Comparison of ENCODE assay signal across 26 mouse cellular contexts in the genomic region with DNA sequence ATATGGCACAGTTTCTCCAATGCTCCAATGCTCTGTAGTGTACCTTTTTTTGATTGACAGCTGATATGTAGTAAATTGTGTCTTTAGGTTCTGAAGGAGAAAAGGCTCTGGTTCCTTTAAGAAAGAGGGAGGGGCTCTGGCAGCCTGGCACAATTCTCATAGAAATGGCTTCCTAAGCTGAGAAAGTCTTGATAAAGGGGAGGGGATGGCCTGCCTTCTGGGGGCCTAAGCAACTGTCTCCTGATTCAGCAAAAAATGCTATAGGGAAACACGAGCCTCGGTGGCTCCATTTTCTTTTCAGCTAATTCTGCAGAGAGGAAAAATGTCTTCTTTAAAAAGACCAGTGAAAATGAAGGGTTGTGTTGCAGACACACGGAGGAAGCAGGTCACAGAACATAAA.
"Had no signal": no experiment of that assay in that cellular context is flagged by ENCODE, and none has a peak within 500 bp of the region (broad histone marks: within the 10 kb centered on the region; RNA-seq: fewer than 3 reads in every experiment).

No protein-coding gene starts in this region.

- H3K4me2 ChIP-seq: heart, embryonic 12.5 days; hindbrain, embryonic 12.5 days; hindbrain, embryonic 14.5 days; intestine, embryonic 15.5 days; kidney, embryonic 15.5 days; limb, embryonic 13.5 days; limb, embryonic 15.5 days had no signal

- H3K9ac ChIP-seq: heart, embryonic 12.5 days; hindbrain, embryonic 12.5 days; hindbrain, embryonic 14.5 days; intestine, embryonic 15.5 days; kidney, embryonic 15.5 days; limb, embryonic 13.5 days; limb, embryonic 15.5 days had no signal

- ATAC-seq: hindbrain, embryonic 16.5 days; inflammation-experienced regulatory T-cells, adult 6 months; intestine, embryonic 15.5 days; intestine, postnatal 0 days had no signal

- DNase-seq: gastrocnemius, adult 2 months; gastrocnemius, postnatal 10 days; gastrocnemius, postnatal 25 days; heart, adult 18-20 months; heart, postnatal 10 days; heart, postnatal 4 days; kidney, adult 2 months; kidney, adult 9 months; kidney, postnatal 25 days; kidney, postnatal 4 days; left cerebral cortex, postnatal 4 days had no signal

- H3K9me3 ChIP-seq: heart, embryonic 10.5 days; heart, embryonic 12.5 days; hindbrain, embryonic 10.5 days; hindbrain, embryonic 12.5 days; intestine, embryonic 15.5 days; kidney, embryonic 15.5 days; limb, embryonic 13.5 days; limb, embryonic 15.5 days had no signal

- H3K4me3 ChIP-seq: gastrocnemius, adult 2 months; heart, embryonic 10.5 days; heart, embryonic 12.5 days; hindbrain, embryonic 10.5 days; hindbrain, embryonic 12.5 days; intestine, embryonic 15.5 days; kidney, embryonic 15.5 days; layer of hippocampus, adult 2 months; left cerebral cortex, adult 2 months; limb, embryonic 13.5 days; limb, embryonic 15.5 days had no signal

- H3K27ac ChIP-seq: gastrocnemius, adult 2 months; heart, embryonic 10.5 days; hindbrain, embryonic 10.5 days; hindbrain, embryonic 12.5 days; hindbrain, embryonic 14.5 days; intestine, embryonic 15.5 days; kidney, embryonic 15.5 days; kidney, postnatal 0 days; layer of hippocampus, adult 2 months; left cerebral cortex, adult 2 months; limb, embryonic 13.5 days; limb, embryonic 15.5 days had no signal

- H3K36me3 ChIP-seq: heart, embryonic 10.5 days; heart, embryonic 12.5 days; hindbrain, embryonic 10.5 days; hindbrain, embryonic 12.5 days; intestine, embryonic 15.5 days; kidney, embryonic 15.5 days; limb, embryonic 13.5 days; limb, embryonic 15.5 days had no signal

- H3K4me1 ChIP-seq: heart, embryonic 10.5 days; heart, embryonic 12.5 days; hindbrain, embryonic 10.5 days; hindbrain, embryonic 12.5 days; intestine, embryonic 15.5 days; limb, embryonic 13.5 days; limb, embryonic 15.5 days had no signal

- H3K27me3 ChIP-seq: heart, embryonic 12.5 days; hindbrain, embryonic 12.5 days; intestine, embryonic 15.5 days; kidney, embryonic 15.5 days; limb, embryonic 13.5 days; limb, embryonic 15.5 days had no signal
